Mouse (Mus musculus) heart, postnatal 0 days (tissue): Measurements from ENCODE around the gene Fam135a.

Experiments used
- CTCF ChIP-seq: IDR thresholded peaks from 2 replicates; pipeline ENCODE4 v1.5.1; 2016; ENCODE audit warnings: antibody characterized with exemption, control low read depth, low read depth
- EP300 ChIP-seq: IDR thresholded peaks from 2 replicates; pipeline ENCODE4 v1.6.1; 2016; ENCODE audit warnings: antibody characterized with exemption, low read depth

DNA sequence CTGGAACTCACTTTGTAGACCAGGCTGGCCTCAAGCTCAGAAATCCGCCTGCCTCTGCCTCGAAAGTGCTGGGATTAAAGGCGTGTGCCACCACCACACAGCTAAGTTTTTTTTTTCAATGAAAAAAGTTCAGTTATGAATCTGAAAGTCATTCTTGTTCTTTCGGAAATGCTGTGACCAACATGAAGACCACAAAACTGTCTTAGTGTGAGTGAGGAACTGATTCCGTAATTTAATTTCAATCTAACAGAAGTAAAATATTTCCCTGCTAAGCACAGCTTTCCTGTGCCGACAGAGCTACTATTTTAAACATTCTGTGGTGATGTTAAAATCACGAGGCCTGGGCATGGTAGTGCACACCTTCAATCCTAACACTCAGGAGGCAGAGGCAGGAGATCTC lies 7.7 kb downstream of the Fam135a start:
- TF ChIP-seq CTCF (no peak), EP300 (no peak)
